In genomic region chr17:74316309-74316863, GRCm38 (mm10) we compare ENCODE assay signal across 8 mouse cellular contexts. TPM values are rescaled to one million over a fixed set of nuclear protein-coding genes. Genes with fewer than 3 reads are reported as not detected.
A peak's percentile ranks its signal among the peaks of the same experiment; 100 is the strongest.
DNase-seq lines count a peak whose midpoint lies in the region; ATAC-seq lines count a peak whose summit lies in the region.

No protein-coding gene starts in this region.

- peak; percentile 83 for ATAC-seq in inflammation-experienced regulatory T-cells, adult 6 months
- ATAC-seq in megakaryocyte progenitor cell, adult 5-6 weeks (replicated peaks; ENCODE audit: poor library complexity): peak; percentile 87

- peak; percentile 93 to 98 for DNase-seq in adrenal gland, adult (ENCODE audit: inconsistent age in 2 of 2, low spot score in 1 of 2)
- DNase-seq in embryo, embryonic 10.5 days (ENCODE audit: low spot score): peak; percentile 92
- peak; percentile 89 for DNase-seq in gastrocnemius, postnatal 14 days
- peak; percentile 78 to 92 for DNase-seq in left cerebral cortex, postnatal 10 days (ENCODE audit: extremely low spot score in 1 of 2, low spot score in 2 of 2)
- peak; percentile 90 to 91 for DNase-seq in right cerebral cortex, postnatal 10 days (ENCODE audit: low spot score in 2 of 2)
- peak; percentile 86 for DNase-seq in urinary bladder, postnatal 14 days (ENCODE audit: low spot score)

- intact Hi-C loops in gastrocnemius, postnatal 14 days (cut with DNase I; ENCODE audit: low total_unique reads): no loop called here
- intact Hi-C loops in left cerebral cortex, postnatal 10 days (cut with DNase I): no loop called here

RNA-seq across cellular contexts. Expression of gene Dpy30, which starts 7.4 kb away (rescaled TPM):
- total RNA-seq in gastrocnemius, postnatal 14 days (2021): 10 to 100 TPM; 61.1 to 68.6 TPM
- 100 to 1,000 TPM; 141 to 185 (median 142) TPM for polyA plus RNA-seq in inflammation-experienced regulatory T-cells, adult 6 months (2017; shearing (Covaris generic))
- 10 to 100 TPM; 63.8 to 68.2 TPM for total RNA-seq in left cerebral cortex, postnatal 10 days (2021)
- total RNA-seq in megakaryocyte progenitor cell, adult 5-6 weeks (2015): 253 TPM in 2 replicates
- 200 and 202 TPM in 2 replicates for total RNA-seq in megakaryocyte progenitor cell, adult 5-6 weeks (2017)

RNA-seq across cellular contexts. Expression of gene Memo1, which starts 21.1 kb away (rescaled TPM):
- 10 to 100 TPM; 52.2 to 60.6 TPM for total RNA-seq in gastrocnemius, postnatal 14 days (2021)
- polyA plus RNA-seq in inflammation-experienced regulatory T-cells, adult 6 months (2017; shearing (Covaris generic)): 10 to 100 TPM; 37.6 to 61.9 (median 45.4) TPM
- total RNA-seq in left cerebral cortex, postnatal 10 days (2021): 10 to 100 TPM; 62.2 to 65.7 TPM
- 99.8 and 103 TPM in 2 replicates for total RNA-seq in megakaryocyte progenitor cell, adult 5-6 weeks (2015)
- 85.1 and 107 TPM in 2 replicates for total RNA-seq in megakaryocyte progenitor cell, adult 5-6 weeks (2017)

RNA-seq across cellular contexts. Expression of gene Spast, which starts 22.4 kb away (rescaled TPM):
- total RNA-seq in gastrocnemius, postnatal 14 days (2021): 10 to 100 TPM; 37.2 to 42.2 TPM
- 10 to 100 TPM in 2 of 3 experiments, 1 to 10 TPM in 1; 8.6 to 12.0 (median 11.1) TPM for polyA plus RNA-seq in inflammation-experienced regulatory T-cells, adult 6 months (2017; shearing (Covaris generic))
- 10 to 100 TPM; 73.4 to 78.8 TPM for total RNA-seq in left cerebral cortex, postnatal 10 days (2021)
- total RNA-seq in megakaryocyte progenitor cell, adult 5-6 weeks (2015): 37.6 and 40.7 TPM in 2 replicates
- 49.5 and 60.2 TPM in 2 replicates for total RNA-seq in megakaryocyte progenitor cell, adult 5-6 weeks (2017)

Comparison
In these comparisons a context has a peak if more than half of its experiments do, and no peak if none do; other contexts are left out.
1. Peak in every context shown above with its lines: DNase-seq and ATAC-seq.